Mouse (Mus musculus) CH12.LX (cell line): ENCODE results near the gene Map3k20. TPM values are rescaled to one million over a fixed set of nuclear protein-coding genes. Genes with fewer than 3 reads are reported as not detected.

ENCODE experiments used
- DNase-seq: peaks from one replicate; pipeline ENCODE4 v3.0.0-alpha.2; 2013; ENCODE audit errors: extremely low read depth
- H3K27ac ChIP-seq: 2 replicates; pipeline ENCODE4 v1.5.1; 2012; ENCODE audit warnings: low read depth, mild to moderate bottlenecking, control low read depth, moderate library complexity; ENCODE audit not compliant: insufficient read depth
- H3K27me3 ChIP-seq: replicated peaks from 2 replicates; pipeline ENCODE3; 2012; ENCODE audit warnings: inconsistent platforms
- H3K36me3 ChIP-seq, 2 experiments: replicated peaks in 1 of 2; 2 replicates each; pipeline versions ENCODE3 to v1.6.1; 2012; ENCODE audit warnings: inconsistent platforms in 1 of 2, low read length in 1 of 2, mild to moderate bottlenecking in 1 of 2, mixed read lengths in 1 of 2, moderate library complexity in 1 of 2; ENCODE audit not compliant: control insufficient read depth in 1 of 2, insufficient read depth in 1 of 2
- H3K4me1 ChIP-seq, 2 experiments: 2 replicates each; pipeline ENCODE4 v1.6.1; 2012; ENCODE audit warnings: inconsistent platforms in 1 of 2, moderate library complexity in 1 of 2; ENCODE audit not compliant: insufficient read depth in 2 of 2, control insufficient read depth in 1 of 2
- H3K4me2 ChIP-seq: 2 replicates; pipeline ENCODE4 v1.6.1; 2012; ENCODE audit warnings: low read depth, mild to moderate bottlenecking, control low read depth; ENCODE audit not compliant: poor library complexity, insufficient read depth, severe bottlenecking
- H3K4me3 ChIP-seq, 3 experiments: fragments of 150-350 bp in 1 of 3; sonication (generic) in 1 of 3; replicated peaks in 1 of 3; 2 replicates each; pipeline versions ENCODE3 to v1.5.1; 2011 to 2012; ENCODE audit warnings: low read depth in 2 of 3, low read length in 2 of 3, mild to moderate bottlenecking in 2 of 3, moderate library complexity in 2 of 3, control low read depth in 1 of 3, improper control_type of control experiment in 1 of 3, inconsistent platforms in 1 of 3, mixed read lengths in 1 of 3; ENCODE audit not compliant: poor library complexity in 1 of 3
- H3K79me2 ChIP-seq: replicated peaks from 2 replicates; pipeline ENCODE4 v1.6.1; 2012; ENCODE audit warnings: mild to moderate bottlenecking, moderate library complexity; ENCODE audit not compliant: control insufficient read depth, poor library complexity, insufficient read depth, severe bottlenecking; ENCODE audit errors: extremely low read depth
- H3K9ac ChIP-seq: 2 replicates; pipeline ENCODE4 v1.6.1; 2012; ENCODE audit warnings: low read depth, mild to moderate bottlenecking, control low read depth, moderate library complexity; ENCODE audit not compliant: insufficient read depth
- H3K9me3 ChIP-seq: replicated peaks from 2 replicates; pipeline ENCODE3; 2012; ENCODE audit warnings: low read length, inconsistent platforms, mixed read lengths
- CHD2 ChIP-seq: IDR thresholded peaks from 2 replicates; pipeline ENCODE4 v1.6.1; 2011; ENCODE audit warnings: low read length, improper control_type of control experiment
- CTCF ChIP-seq, 2 experiments: IDR thresholded peaks in 1 of 2; conservative IDR thresholded peaks in 1 of 2; 2 replicates each; pipeline ENCODE4 v1.5.1; 2011 to 2012; ENCODE audit warnings: low read depth in 2 of 2, low read length in 2 of 2, improper control_type of control experiment in 1 of 2, inconsistent platforms in 1 of 2, mild to moderate bottlenecking in 1 of 2, moderate library complexity in 1 of 2
- E2F4 ChIP-seq: IDR thresholded peaks from 2 replicates; pipeline ENCODE4 v1.6.1; 2011; ENCODE audit warnings: low read depth, low read length, improper control_type of control experiment; ENCODE audit not compliant: insufficient replicate concordance
- ELF1 ChIP-seq: IDR thresholded peaks from 2 replicates; pipeline ENCODE4 v1.6.1; 2014; ENCODE audit warnings: low read depth, mild to moderate bottlenecking, inconsistent platforms, low read length, improper control_type of control experiment
- EP300 ChIP-seq: IDR thresholded peaks from 2 replicates; pipeline ENCODE4 v1.6.1; 2011; ENCODE audit warnings: low read length, improper control_type of control experiment
- ETS1 ChIP-seq: conservative IDR thresholded peaks from 2 replicates; pipeline ENCODE4 v1.6.1; 2012; ENCODE audit warnings: low read depth, mild to moderate bottlenecking, inconsistent platforms, low read length, improper control_type of control experiment, moderate library complexity
- IRF4 ChIP-seq: IDR thresholded peaks from 2 replicates; pipeline ENCODE4 v1.6.1; 2014; ENCODE audit warnings: low read depth, mild to moderate bottlenecking, inconsistent platforms, low read length, improper control_type of control experiment
- KAT2A ChIP-seq: IDR thresholded peaks from 2 replicates; pipeline ENCODE4 v1.6.1; 2012; ENCODE audit warnings: low read length, improper control_type of control experiment, inconsistent platforms; ENCODE audit not compliant: insufficient replicate concordance
- MAZ ChIP-seq: IDR thresholded peaks from 2 replicates; pipeline ENCODE4 v1.6.1; 2012; ENCODE audit warnings: low read depth, mild to moderate bottlenecking, inconsistent platforms, low read length, improper control_type of control experiment, moderate library complexity
- MXI1 ChIP-seq: IDR thresholded peaks from 2 replicates; pipeline ENCODE4 v1.6.1; 2011; ENCODE audit warnings: mild to moderate bottlenecking, low read depth, low read length, improper control_type of control experiment
- MYC ChIP-seq: IDR thresholded peaks from 2 replicates; pipeline ENCODE4 v1.6.1; 2011; ENCODE audit warnings: low read depth, mild to moderate bottlenecking, improper control_type of control experiment, low read length
- NRF1 ChIP-seq: IDR thresholded peaks from 2 replicates; pipeline ENCODE4 v1.6.1; 2014; ENCODE audit warnings: low read depth, mild to moderate bottlenecking, inconsistent platforms, low read length, improper control_type of control experiment, moderate library complexity
- PAX5 ChIP-seq: IDR thresholded peaks from 2 replicates; pipeline ENCODE4 v1.6.1; 2012; ENCODE audit warnings: low read length, inconsistent platforms, mixed read lengths
- POLR2A ChIP-seq: IDR thresholded peaks from 2 replicates; pipeline ENCODE4 v1.6.1; 2011; ENCODE audit warnings: low read depth, mild to moderate bottlenecking, improper control_type of control experiment, low read length
- RAD21 ChIP-seq: IDR thresholded peaks from 2 replicates; pipeline ENCODE4 v1.6.1; 2011; ENCODE audit warnings: low read depth, mild to moderate bottlenecking, low read length, improper control_type of control experiment, moderate library complexity
- SMC3 ChIP-seq: IDR thresholded peaks from 2 replicates; pipeline ENCODE4 v1.6.1; 2011; ENCODE audit warnings: low read depth, low read length, improper control_type of control experiment
- TBP ChIP-seq: conservative IDR thresholded peaks from 2 replicates; pipeline ENCODE4 v1.6.1; 2011; ENCODE audit warnings: low read depth, low read length, improper control_type of control experiment
- USF2 ChIP-seq: conservative IDR thresholded peaks from 2 replicates; pipeline ENCODE4 v1.6.1; 2011; ENCODE audit warnings: low read depth, low read length, improper control_type of control experiment
- ZC3H11A ChIP-seq: IDR thresholded peaks from 2 replicates; pipeline ENCODE4 v1.6.1; 2012; ENCODE audit warnings: low read depth, mild to moderate bottlenecking, inconsistent platforms, low read length, improper control_type of control experiment
- ZMIZ1 ChIP-seq: IDR thresholded peaks from 2 replicates; pipeline ENCODE4 v1.6.1; 2012; ENCODE audit warnings: low read depth, mild to moderate bottlenecking, inconsistent platforms, low read length, improper control_type of control experiment
- ZNF384 ChIP-seq: IDR thresholded peaks from 2 replicates; pipeline ENCODE4 v1.6.1; 2012; ENCODE audit warnings: low read depth, low read length, improper control_type of control experiment, inconsistent platforms
- dilution Hi-C: fragments of 300-500 bp; cut with MboI; formaldehyde crosslinking; loops from 2 replicates; pipeline ENCODE4 v1.14.3; 2020; ENCODE audit warnings: low sequenced_read_pairs; ENCODE audit not compliant: extremely low pct_unique_long_range_greater_than_20kb, extremely low pct_ligation_motif_present
- in situ Hi-C: fragments of 300-500 bp; cut with MboI; formaldehyde crosslinking; loops from 3 replicates; pipeline ENCODE4 v1.14.3; 2019; ENCODE audit warnings: low sequenced_read_pairs, low pct_ligation_motif_present, low pct_unique_long_range_greater_than_20kb, mixed read lengths
- polyA plus RNA-seq: library from polyadenylated mRNA; unstranded; fragments of >175 nt; gene quantifications from 2 replicates; pipeline ENCODE4 v1.2.1, GENCODE M21; 2012; ENCODE audit warnings: low read depth; ENCODE audit not compliant: insufficient read length
- total RNA-seq, 2 experiments: library from RNA; depleted of rRNA; stranded (reverse); fragments of 300-350 nt in 1 of 2; fragments of >200 nt in 1 of 2; gene quantifications; 2 replicates each; pipeline ENCODE4 v1.2.3; 2012 to 2014

Map3k20 gene
- total and polyA plus RNA-seq, 3 experiments: 4.1 to 6.6 (median 6.1) TPM

- Histone ChIP-seq H3K79me2 (peaks cover 40% of the 10 kb centered on the region), H3K9me3 (no peaks in the 10 kb centered on the region), H3K36me3 (peaks cover 40 to 66% of the 10 kb centered on the region in 2 experiments), H3K27ac (no peak overlapping the region), H3K27me3 (no peaks in the 10 kb centered on the region), H3K4me3 (no peak overlapping the region), H3K4me1 (peaks cover 7 to 35% of the 10 kb centered on the region in 2 experiments), H3K4me2 (no peak overlapping the region), H3K9ac (no peak overlapping the region)
- dilution Hi-C loops (no loop called here), in situ Hi-C loops (no loop called here)
- no peak for DNase-seq
- TF ChIP-seq POLR2A: no peak
- no peak for TF ChIP-seq EP300
- TF ChIP-seq ZMIZ1: no peak
- no peak for TF ChIP-seq CTCF (conservative IDR thresholded peaks at IDR 0.05 in 1 of 2, IDR thresholded peaks at IDR 0.05 in 1 of 2; ENCODE audit: low read depth in 2 of 2, low read length in 2 of 2)
- TF ChIP-seq RAD21: no peak
- TF ChIP-seq SMC3: no peak
- no peak for TF ChIP-seq MAZ
- no peak for TF ChIP-seq TBP
- no peak for TF ChIP-seq E2F4
- TF ChIP-seq CHD2: no peak
- no peak for TF ChIP-seq ELF1
- no peak for TF ChIP-seq ETS1
- TF ChIP-seq NRF1: no peak
- TF ChIP-seq MXI1: no peak
- no peak for TF ChIP-seq KAT2A
- no peak for TF ChIP-seq IRF4
- TF ChIP-seq MYC: no peak
- no peak for TF ChIP-seq PAX5
- TF ChIP-seq USF2: no peak
These were observed 194.4 kb downstream of the Map3k20 start for GRCm38 (mm10) chr2:72479818-72480217.

- no peaks in the 10 kb centered on the region for H3K27me3 ChIP-seq
- no peak overlapping the region for H3K4me2 ChIP-seq
- H3K36me3 ChIP-seq: peaks cover 0 to 10% of the 10 kb centered on the region in 2 experiments
- H3K4me3 ChIP-seq: no peak overlapping the region
- dilution Hi-C loops (no loop called here), in situ Hi-C loops (no loop called here)
- H3K4me1 ChIP-seq: peaks cover 0 to 5% of the 10 kb centered on the region in 2 experiments; a peak in 1 of 4 replicates
- no peak overlapping the region for H3K27ac ChIP-seq
- TF ChIP-seq ZNF384 (no peak), ZMIZ1 (no peak), ZC3H11A (no peak), POLR2A (no peak), E2F4 (no peak)
- DNase-seq: no peak
- no peak overlapping the region for H3K9ac ChIP-seq
- no peaks in the 10 kb centered on the region for H3K79me2 ChIP-seq
- H3K9me3 ChIP-seq: no peaks in the 10 kb centered on the region
These were observed 206.2 kb downstream of the Map3k20 start for GRCm38 (mm10) chr2:72491650-72492049.

Other genes with a start within 250 kb of the Map3k20 start
- gene Cdca7, start 190.5 kb downstream of the Map3k20 start, total RNA-seq (2012; rRNA removed): 83.5 and 92.9 TPM in 2 replicates
- gene Cdca7, start 190.5 kb downstream of the Map3k20 start, total RNA-seq (2014; rRNA removed): 176 and 202 TPM in 2 replicates
- gene Cdca7, start 190.5 kb downstream of the Map3k20 start, polyA plus RNA-seq: 91.1 and 114 TPM in 2 replicates